Mouse (Mus musculus) C2C12 (cell line): Measurements from ENCODE around the gene Meis1. TPM values are rescaled to one million over a fixed set of nuclear protein-coding genes. Genes with fewer than 3 reads are reported as not detected.

Experiments
- H3K27me3 ChIP-seq: one replicate; pipeline ENCODE4 v1.6.1; 2011; ENCODE audit not compliant: control insufficient read depth, insufficient read depth, insufficient read length
- H3K36me3 ChIP-seq: one replicate; pipeline ENCODE4 v1.6.1; 2011; ENCODE audit not compliant: control insufficient read depth, insufficient read depth
- H3K4me3 ChIP-seq: one replicate; pipeline ENCODE4 v1.5.1; 2011; ENCODE audit warnings: mild to moderate bottlenecking, control low read depth; ENCODE audit not compliant: poor library complexity, insufficient read depth, severe bottlenecking
- H3K79me2 ChIP-seq: one replicate; pipeline ENCODE4 v1.6.1; 2011; ENCODE audit not compliant: control insufficient read depth, insufficient read depth
- H3K79me3 ChIP-seq: one replicate; pipeline ENCODE4 v1.6.1; 2011; ENCODE audit warnings: low read depth, control low read depth
- H3ac ChIP-seq: one replicate; pipeline ENCODE3; 2011; ENCODE audit warnings: low read depth; ENCODE audit not compliant: control insufficient read depth, insufficient read length
- CEBPB ChIP-seq: IDR thresholded peaks from one replicate; pipeline ENCODE4 v1.6.1; 2011; ENCODE audit warnings: low read depth, mild to moderate bottlenecking, control low read depth, moderate library complexity
- CTCF ChIP-seq: IDR thresholded peaks from one replicate; pipeline ENCODE4 v1.5.1; 2011; ENCODE audit not compliant: control insufficient read depth, insufficient read depth, insufficient read length
- FOSL1 ChIP-seq: IDR thresholded peaks from one replicate; pipeline ENCODE4 v1.8.0; 2011; ENCODE audit warnings: mild to moderate bottlenecking, low read length; ENCODE audit not compliant: poor library complexity, insufficient read depth, severe bottlenecking
- MAX ChIP-seq: IDR thresholded peaks from one replicate; pipeline ENCODE4 v1.6.1; 2011; ENCODE audit warnings: mild to moderate bottlenecking, control low read depth
- MYOD1 ChIP-seq: IDR thresholded peaks from one replicate; pipeline ENCODE4 v1.6.1; 2011; ENCODE audit warnings: low read depth; ENCODE audit not compliant: control insufficient read depth, insufficient read length
- MYOG ChIP-seq: IDR thresholded peaks from one replicate; pipeline ENCODE4 v1.6.1; 2011; ENCODE audit not compliant: control insufficient read depth, insufficient read length; ENCODE audit errors: extremely low read depth
- USF1 ChIP-seq: IDR thresholded peaks from one replicate; pipeline ENCODE4 v1.6.1; 2011; ENCODE audit warnings: low read depth, mild to moderate bottlenecking, control low read depth, moderate library complexity
- polyA plus RNA-seq: library from polyadenylated mRNA; unstranded; fragments of >200 nt; fragmentation: generic; extraction: Trizol; gene quantifications from one replicate; pipeline ENCODE4 v1.2.1, GENCODE M21; 2012; ENCODE audit warnings: missing spikeins

Meis1 gene
- polyA plus RNA-seq, 1 experiment: 6.8 TPM

- Histone ChIP-seq H3K79me2 (peaks cover 7% of the 10 kb centered on the region), H3K4me3 (no peak overlapping the region), H3K79me3 (no peaks in the 10 kb centered on the region), H3K27me3 (no peaks in the 10 kb centered on the region), H3K36me3 (peaks cover 3% of the 10 kb centered on the region), H3ac (no peak overlapping the region)
- no peak for TF ChIP-seq USF1
- TF ChIP-seq MAX: peak; percentile 58
- TF ChIP-seq MYOG: no peak
- no peak for TF ChIP-seq CTCF
- peak; percentile 79 for TF ChIP-seq FOSL1
- no peak for TF ChIP-seq CEBPB
- TF ChIP-seq MYOD1: peak; percentile 21
Observed at GRCm38 (mm10) chr11:18920651-18921050, 98.1 kb downstream of the Meis1 start.

GRCm38 (mm10) chr11:18919162-18919762 lies 99.5 kb downstream of the Meis1 start:
- H3K27me3 ChIP-seq: no peaks in the 10 kb centered on the region
- no peaks in the 10 kb centered on the region for H3K79me2 ChIP-seq
- peaks cover 3% of the 10 kb centered on the region for H3K36me3 ChIP-seq
- no peak overlapping the region for H3K4me3 ChIP-seq
- no peaks in the 10 kb centered on the region for H3K79me3 ChIP-seq
- H3ac ChIP-seq: no peak overlapping the region
- TF ChIP-seq MAX (peak; percentile 17), CEBPB (peak; percentile 66), FOSL1 (no peak)

GRCm38 (mm10) chr11:18917887-18918286 lies 100.9 kb downstream of the Meis1 start:
- Histone ChIP-seq H3K4me3 (no peak overlapping the region), H3K79me3 (no peaks in the 10 kb centered on the region), H3K27me3 (no peaks in the 10 kb centered on the region), H3K79me2 (no peaks in the 10 kb centered on the region), H3K36me3 (peaks cover 3% of the 10 kb centered on the region), H3ac (no peak overlapping the region)
- TF ChIP-seq CEBPB (no peak), MYOG (no peak), USF1 (no peak), FOSL1 (no peak), MAX (no peak), MYOD1 (no peak), CTCF (no peak)

GRCm38 (mm10) chr11:18913251-18913650 lies 105.5 kb downstream of the Meis1 start:
- Histone ChIP-seq H3K79me2 (no peaks in the 10 kb centered on the region), H3K4me3 (no peak overlapping the region), H3K79me3 (peaks cover 1% of the 10 kb centered on the region), H3K27me3 (no peaks in the 10 kb centered on the region), H3K36me3 (no peaks in the 10 kb centered on the region), H3ac (no peak overlapping the region)
- no peak for TF ChIP-seq MAX
- TF ChIP-seq FOSL1: no peak
- no peak for TF ChIP-seq CEBPB
- TF ChIP-seq MYOG: no peak
- no peak for TF ChIP-seq CTCF
- no peak for TF ChIP-seq USF1
- TF ChIP-seq MYOD1: no peak

GRCm38 (mm10) chr11:18912311-18913019 lies 106.3 kb downstream of the Meis1 start:
- H3K27me3 ChIP-seq: no peaks in the 10 kb centered on the region
- no peak overlapping the region for H3K4me3 ChIP-seq
- H3K36me3 ChIP-seq: no peaks in the 10 kb centered on the region
- H3K79me3 ChIP-seq: peaks cover 1% of the 10 kb centered on the region
- H3ac ChIP-seq: no peak overlapping the region
- TF ChIP-seq MYOD1: peak; percentile 19
- TF ChIP-seq MYOG: no peak
- H3K79me2 ChIP-seq: no peaks in the 10 kb centered on the region

- no peak overlapping the region for H3K4me3 ChIP-seq
- TF ChIP-seq MYOG (no peak), USF1 (no peak), MYOD1 (no peak), CEBPB (no peak), FOSL1 (no peak), CTCF (no peak), MAX (no peak)
- H3K36me3 ChIP-seq: peaks cover 10% of the 10 kb centered on the region
- H3K79me2 ChIP-seq: no peaks in the 10 kb centered on the region
- peaks cover 1% of the 10 kb centered on the region for H3K79me3 ChIP-seq
- H3ac ChIP-seq: no peak overlapping the region
- H3K27me3 ChIP-seq: no peaks in the 10 kb centered on the region
Observed at GRCm38 (mm10) chr11:18906866-18907265, 111.9 kb downstream of the Meis1 start.
